Mouse (Mus musculus): ENCODE data around the gene Rpl9.
A peak's percentile ranks its signal among the peaks of the same experiment; 100 is the strongest.

Gene Rpl9

GRCm38 (mm10) chr5:65390648-65391644, at the start of gene Rpl9, which contains the start of gene Lias:
Gene Rpl9 (minus strand): TSS chr5:65391444.
Gene Lias (plus strand): TSS chr5:65391497.
- peak; percentile 99 to 100 for DNase-seq

- no peak for DNase-seq
Observed at GRCm38 (mm10) chr5:65438041-65438440, 46.8 kb upstream of the Rpl9 start.

- peak; percentile 98 to 99 for DNase-seq
Observed at GRCm38 (mm10) chr5:65435806-65436561, 44.7 kb upstream of the Rpl9 start, which contains the start of gene Ugdh. Gene Ugdh (minus strand): TSS chr5:65435949.

- no peak for DNase-seq
Observed at GRCm38 (mm10) chr5:65435363-65435805, 44.1 kb upstream of the Rpl9 start.

- DNase-seq = peak in 1 of 2 experiments; percentile 22
Observed at GRCm38 (mm10) chr5:65434471-65435362, 43.5 kb upstream of the Rpl9 start.

DNA sequence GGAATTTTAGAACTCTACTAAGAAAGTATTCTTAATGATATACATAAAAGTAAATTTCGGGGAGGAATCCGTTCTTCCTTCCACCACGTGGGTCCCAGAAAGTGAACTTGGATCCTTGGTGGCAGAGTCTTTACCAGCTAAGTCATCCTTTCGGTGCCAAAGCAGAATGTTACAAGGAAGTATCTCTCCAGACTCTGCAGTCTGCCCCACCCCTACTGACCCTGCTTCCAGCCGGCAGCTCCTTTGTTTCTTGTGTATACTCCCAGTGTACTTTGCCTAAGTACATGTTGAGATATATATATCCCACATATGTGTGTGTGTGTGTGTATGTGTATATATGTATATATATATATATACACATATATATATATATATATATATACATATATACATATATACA, 38.2 kb upstream of the Rpl9 start:
- DNase-seq = no peak

- DNase-seq = no peak
Observed at GRCm38 (mm10) chr5:65428321-65428720, 37.1 kb upstream of the Rpl9 start.

DNA sequence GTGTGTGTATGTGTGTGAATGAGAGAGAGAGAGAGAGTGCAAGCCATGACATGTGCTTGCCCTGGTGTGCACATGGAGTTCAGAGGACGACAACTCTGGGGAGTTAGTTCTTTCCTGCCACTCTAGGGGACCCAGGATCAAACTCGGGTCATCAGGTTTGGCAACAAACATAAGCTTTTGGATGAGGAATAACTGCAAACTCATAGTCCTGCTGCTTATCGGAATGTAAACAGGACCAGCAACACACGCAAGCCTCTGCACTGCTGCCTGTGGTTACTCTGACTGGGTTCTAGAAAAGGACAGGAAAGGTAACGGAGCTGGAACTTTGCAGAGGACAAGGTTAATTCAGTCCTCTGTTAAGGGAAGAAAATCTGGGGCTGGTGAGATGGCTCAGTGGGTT, 34.0 kb upstream of the Rpl9 start:
- DNase-seq = no peak

GRCm38 (mm10) chr5:65424215-65424614, 33.0 kb upstream of the Rpl9 start:
- DNase-seq = no peak

- peak; percentile 30 to 41 for DNase-seq
Observed at GRCm38 (mm10) chr5:65422803-65423202, 31.6 kb upstream of the Rpl9 start.

- DNase-seq = no peak
Observed at GRCm38 (mm10) chr5:65420822-65421221, 29.6 kb upstream of the Rpl9 start.

- DNase-seq = no peak
Observed at GRCm38 (mm10) chr5:65419136-65419535, 27.9 kb upstream of the Rpl9 start.

DNA sequence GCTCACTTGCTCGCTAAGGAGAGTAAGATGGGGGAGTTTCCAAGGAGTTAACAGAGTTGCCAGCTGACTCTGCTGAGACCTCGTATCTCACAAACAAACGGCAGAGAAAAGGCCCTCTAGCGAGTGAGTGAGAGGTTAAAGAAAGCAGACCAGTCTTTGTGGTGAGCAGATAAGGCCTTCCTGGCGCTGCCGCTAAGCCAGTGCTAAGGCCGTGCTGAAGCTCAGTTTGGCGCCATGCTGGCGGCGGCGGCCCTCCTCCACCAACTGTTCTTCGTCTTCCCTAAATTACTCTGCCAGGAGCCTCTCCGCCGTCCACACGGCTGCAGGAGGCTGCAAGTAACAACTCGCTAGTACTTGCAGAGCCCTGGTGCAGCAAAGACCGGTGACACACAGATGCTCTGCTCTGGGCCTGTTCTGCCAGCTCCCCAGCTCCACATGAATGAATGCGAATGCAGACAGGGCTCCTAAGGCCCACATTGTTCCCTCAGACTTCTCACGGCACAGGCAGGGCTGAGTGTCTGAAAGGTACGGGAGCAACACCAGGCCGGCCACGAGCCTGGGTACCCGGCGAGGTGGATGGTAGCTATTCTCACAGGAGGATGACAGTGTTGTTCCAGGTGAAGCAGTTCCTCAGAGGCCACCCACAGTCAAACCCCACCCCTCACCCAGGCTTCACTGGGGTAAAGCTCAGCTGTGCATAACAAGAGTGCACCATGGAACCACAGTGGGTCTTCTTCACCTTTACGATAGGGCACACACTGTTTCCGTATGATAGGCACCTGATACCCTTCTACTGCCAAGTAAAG, 24.6 kb upstream of the Rpl9 start:
- peak; percentile 31 to 58 for DNase-seq

DNA sequence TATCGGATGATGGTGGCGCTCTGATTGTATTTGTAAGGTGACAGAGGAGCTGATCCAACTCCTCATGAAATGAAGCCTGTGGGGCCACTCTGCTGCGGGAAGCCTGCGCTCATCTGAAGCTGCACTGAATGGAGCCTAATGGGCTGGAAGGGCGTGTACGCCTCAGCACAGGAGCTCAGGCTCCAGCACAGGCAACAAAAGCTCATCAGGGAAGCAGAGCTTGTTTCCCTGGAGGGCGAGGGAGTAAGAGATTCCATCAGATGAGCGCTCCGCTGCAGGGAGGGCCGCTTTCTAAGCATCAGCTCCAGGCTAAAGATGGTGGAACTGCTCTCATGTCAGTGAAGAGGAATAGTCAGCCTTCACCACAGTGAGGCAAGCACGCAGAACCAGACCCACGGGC, 16.7 kb upstream of the Rpl9 start:
- DNase-seq = no peak

- peak; percentile 87 to 90 for DNase-seq
Observed at GRCm38 (mm10) chr5:65401251-65401994, 10.2 kb upstream of the Rpl9 start.

- no peak for DNase-seq
Observed at GRCm38 (mm10) chr5:65394425-65394824, 3.2 kb upstream of the Rpl9 start.

GRCm38 (mm10) chr5:65391753-65392152, 509 bp upstream of the Rpl9 start:
- peak in 1 of 2 experiments; percentile 8 for DNase-seq

DNA sequence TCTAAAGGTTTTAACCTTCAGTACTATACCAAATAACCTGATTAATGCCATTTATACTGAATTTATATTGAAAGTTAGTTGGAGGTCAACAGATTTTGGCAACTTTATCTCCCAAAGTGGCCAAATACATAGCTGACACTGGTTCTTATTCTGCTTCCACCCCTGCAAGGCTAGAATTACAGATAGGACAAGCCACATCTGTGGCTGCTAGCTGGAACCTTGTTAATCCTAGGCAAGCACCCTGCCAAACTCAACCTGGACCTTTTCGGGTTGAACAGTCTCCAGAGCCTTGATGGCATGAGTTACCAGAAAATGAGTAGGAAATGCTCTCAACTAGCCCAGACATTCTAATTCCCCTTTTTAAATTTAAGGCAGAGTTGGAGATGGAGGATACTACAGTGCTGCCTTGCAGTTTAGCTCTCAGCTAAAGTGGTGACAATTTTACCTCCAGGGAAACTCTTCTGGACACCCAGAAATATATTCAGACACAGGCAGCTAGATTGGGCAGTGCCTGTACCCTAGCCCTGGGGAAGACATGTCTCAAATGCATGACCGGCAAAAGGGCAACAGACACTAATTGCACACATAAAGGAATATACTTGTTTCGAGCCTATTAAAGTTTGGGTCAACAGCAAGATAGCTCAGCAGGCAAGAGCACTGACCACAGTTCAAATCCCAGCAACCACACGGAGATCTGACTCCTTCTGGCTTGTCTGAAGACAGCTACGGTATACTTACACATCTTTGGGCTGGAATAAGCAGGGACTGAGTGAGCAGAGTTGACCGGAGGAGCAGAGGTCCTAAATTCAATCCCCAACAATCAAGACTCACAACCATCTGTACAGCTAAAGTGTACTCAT, 4.0 kb downstream of the Rpl9 start:
- no peak for DNase-seq

GRCm38 (mm10) chr5:65385704-65386103, 5.5 kb downstream of the Rpl9 start:
- DNase-seq = no peak

- DNase-seq = no peak
Observed at GRCm38 (mm10) chr5:65374746-65375145, 16.5 kb downstream of the Rpl9 start.
